Mouse (Mus musculus): ENCODE measurements around the gene Fat2.

Fat2 gene

DNA sequence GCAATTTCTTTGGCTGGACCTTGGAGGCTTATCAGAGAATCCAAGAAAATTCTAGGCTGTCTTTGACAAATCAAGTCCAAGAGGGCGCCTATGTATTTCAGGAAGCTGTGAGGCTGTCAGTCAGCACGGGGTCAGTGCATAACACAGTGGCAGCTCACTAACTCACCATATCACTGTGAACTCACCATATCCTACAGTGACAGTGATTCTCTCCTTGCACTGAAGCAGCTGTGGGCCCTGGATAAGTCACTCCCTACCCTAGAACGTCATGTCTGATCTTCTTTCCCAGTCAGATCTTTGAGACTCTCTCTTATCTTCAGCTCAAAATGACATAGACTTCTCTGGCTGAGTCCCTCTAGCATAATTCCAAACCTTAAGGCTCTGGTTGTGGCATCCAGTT lies 96.9 kb downstream of the Fat2 start:
- no peak for DNase-seq

DNA sequence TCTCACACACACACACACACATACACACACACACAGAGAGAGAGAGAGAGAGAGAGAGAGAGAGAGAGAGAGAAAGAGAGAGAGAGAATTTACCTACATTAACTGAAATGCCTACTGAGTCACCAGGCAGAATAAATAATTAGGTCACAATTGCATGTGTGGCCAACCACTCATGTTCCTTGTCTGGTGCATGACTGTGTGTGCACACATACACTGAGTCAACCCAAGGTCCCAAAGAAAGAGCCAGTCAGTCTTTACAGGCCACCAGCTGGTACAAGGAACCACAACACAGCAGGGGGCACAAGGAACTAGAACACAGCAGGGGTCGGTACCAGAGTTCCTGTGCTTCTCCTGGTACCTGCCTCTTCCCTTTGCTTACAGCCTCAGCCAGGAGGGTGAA lies 99.5 kb downstream of the Fat2 start:
- no peak for DNase-seq

DNA sequence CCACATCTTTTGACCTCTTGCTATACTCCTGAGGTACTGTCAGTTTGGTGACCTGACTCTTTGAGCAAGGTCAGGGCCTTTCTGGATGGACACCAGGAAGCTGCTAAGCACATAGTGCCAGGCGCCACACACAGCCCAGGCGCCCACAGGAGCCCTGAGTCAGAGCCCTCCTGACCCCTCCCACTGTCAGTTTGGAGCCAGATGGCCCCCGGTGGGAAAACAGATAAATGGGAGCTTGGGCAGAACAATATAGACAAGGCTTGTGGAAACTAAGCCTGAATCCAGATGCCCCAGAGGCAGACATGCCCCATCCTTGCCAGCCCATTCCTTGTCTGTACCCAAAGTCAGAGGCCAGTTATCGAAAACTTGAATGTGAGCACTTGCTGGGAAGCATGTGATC lies 101.6 kb downstream of the Fat2 start:
- DNase-seq, result no peak

DNA sequence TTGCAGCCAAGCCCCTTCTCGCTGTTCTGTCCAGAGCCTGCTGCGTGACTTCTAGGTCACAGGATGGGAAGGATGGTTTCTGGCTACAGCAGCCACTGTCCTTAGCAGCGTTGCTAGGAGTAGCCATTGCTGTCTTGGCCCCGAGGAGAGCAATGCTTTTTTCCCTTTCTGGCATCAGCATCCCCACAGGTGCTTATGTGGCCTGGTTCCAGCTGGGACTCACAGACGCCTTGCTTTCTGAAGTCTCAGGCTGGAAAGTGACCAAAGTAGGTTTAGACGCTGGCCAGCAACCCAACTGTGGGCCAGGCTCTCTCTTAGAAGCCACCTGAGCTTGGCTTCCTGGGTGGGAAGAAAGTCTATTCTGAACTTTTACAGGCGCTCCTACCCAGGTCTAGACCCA lies 102.1 kb downstream of the Fat2 start:
- no peak for DNase-seq

DNA sequence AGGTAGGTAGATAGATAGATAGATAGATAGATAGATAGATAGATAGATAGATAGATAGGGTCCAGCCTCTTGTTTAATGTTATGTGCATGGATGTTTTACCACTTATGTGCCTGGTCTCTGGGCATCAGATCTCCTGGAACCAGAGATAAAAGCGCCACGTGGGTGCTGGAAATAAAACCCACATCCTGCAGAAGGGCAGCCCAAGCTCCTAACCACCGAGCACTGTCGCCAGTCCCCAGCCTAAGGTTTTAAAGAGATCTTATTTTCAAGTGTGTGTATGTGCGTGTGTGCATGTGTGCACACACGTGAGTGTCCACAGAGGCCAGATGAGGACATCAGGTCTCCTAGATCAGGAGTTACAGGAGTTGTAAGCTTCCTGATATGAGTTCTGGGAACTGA lies 105.3 kb downstream of the Fat2 start:
- no peak for DNase-seq

DNA sequence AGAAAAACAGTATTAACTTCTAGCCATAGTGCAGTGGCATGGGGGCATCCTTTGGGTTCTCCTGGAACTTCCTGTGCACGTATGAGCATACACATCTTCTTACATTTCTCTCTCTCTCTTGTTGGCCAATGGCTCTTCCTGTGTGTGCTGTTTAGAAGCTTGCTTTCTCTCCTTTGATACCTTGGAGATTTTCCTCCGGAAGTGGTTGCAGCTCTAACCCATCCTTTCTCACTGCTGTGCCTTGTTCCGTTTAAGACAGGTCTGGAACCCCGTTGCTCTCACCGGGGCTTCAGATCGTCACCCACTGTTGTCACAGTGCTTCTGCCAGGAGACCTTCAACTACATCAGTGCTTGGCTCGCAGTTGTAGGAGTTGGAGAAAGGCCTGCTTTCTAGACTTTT lies 115.1 kb downstream of the Fat2 start:
- no peak for DNase-seq

DNA sequence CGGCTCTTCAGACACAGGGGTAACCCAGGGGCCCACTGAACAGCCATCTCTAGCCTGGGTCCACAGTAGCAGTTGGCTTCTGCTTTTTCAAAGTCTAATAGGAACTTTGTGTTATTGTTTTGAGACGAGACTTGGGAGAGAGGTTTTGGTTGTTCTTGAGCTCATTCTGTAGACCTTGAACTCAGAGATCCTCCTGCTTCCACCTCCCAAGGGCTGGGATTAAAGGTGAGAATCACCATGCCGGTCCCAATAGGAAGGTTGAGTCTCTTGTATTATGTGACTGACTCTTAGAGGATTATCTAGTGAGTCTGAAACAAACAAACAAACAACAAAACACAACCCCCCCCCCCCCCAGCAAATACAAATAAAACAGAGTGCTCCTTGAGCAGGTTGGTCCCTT lies 117.9 kb downstream of the Fat2 start:
- no peak for DNase-seq

DNA sequence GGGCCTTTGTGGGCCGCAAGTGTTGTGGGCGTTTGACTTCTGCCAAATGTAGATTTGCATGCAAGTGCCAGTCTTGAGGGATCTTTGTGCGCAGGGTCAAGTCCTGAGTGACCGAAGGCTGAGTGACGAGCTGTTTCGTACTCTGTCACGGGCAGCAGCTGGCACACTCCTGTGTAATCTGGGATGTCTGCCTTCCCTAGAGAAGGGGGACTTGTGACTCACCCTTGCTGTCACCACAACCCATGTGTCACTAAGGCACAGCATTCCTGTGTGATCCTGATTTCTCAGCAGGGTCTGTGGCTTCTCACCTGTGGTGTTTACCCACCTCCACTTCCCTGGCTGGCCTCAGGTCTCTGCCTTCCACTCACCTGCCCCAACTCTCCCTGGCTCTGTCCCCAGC lies 118.5 kb downstream of the Fat2 start:
- DNase-seq, result no peak

DNA sequence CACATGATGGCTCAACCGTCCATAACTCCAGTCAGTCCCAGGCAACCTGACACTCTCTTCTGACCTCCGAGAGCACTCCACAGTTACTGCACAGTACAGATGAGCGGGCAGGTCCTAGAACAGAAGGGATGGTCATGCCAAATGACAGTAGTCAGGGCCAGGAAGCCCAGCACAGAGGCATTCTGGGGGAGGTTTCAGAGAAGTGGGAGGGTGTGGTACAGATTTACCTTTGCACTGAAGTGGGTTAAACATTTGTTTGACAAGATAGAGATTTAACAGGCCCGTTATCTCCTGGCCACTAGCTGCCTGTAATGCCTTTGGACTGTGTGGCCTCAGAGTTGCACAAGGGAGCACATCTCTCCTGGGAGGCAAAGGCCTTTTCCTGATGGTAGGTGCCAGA lies 118.9 kb downstream of the Fat2 start:
- DNase-seq, result no peak

DNA sequence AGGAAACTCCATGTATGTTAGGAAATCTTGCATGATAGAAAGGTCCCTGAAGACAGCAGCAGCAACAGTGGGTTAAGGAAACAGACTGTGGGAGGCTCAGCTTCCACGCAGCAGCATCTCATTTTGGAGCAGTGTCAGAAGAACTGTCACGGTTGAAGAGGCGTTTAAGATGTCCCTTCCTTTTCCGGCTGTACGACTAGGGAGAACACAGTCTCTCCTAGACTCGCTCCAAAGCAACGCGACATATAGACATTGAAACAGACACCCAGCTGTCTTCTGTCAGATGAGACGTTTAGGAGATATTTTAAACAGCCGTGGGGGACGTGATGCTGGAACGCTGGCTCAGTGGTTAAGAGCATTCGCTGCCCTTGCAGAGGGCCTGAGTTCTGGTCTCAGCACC lies 119.5 kb downstream of the Fat2 start:
- no peak for DNase-seq

DNA sequence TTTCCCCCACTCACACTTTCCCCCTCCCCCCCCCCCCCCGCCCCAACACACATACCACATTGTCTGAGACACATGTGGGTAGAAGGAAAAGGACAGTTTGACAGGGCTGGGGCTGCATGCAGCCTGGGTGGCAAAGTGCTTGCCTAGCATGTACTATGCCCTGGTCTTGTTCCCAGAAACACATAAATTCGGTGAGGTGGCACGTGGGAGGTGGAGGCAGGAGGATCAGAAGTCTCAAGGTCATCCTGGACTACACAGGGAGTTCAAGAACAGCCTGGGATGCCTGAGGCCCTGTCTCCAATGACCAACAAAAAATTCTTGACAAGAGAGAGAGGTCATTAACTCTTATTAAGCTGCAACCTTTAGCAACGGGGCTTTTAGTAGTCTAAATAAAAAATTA lies 120.3 kb downstream of the Fat2 start:
- no peak for DNase-seq

DNA sequence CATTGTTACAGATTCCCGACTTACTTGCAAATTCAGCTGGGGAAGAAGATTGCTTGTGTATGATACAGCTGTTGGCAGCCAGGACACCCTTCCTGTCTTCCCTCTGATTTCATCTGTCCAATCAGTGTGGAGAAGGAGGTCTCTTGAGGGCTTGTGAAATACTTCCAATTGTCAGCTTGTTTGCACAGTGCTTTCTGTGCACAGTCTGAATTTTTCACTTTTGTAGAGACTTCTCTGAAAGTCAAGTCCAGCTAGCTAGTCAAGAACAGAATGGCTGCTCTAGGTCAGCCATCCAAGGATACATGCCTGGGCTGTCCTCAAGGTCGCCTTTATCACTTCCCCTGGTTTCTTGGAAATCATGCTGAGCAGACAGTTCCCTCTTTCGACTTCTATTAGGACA lies 121.4 kb downstream of the Fat2 start:
- DNase-seq, result peak; percentile 58

DNA sequence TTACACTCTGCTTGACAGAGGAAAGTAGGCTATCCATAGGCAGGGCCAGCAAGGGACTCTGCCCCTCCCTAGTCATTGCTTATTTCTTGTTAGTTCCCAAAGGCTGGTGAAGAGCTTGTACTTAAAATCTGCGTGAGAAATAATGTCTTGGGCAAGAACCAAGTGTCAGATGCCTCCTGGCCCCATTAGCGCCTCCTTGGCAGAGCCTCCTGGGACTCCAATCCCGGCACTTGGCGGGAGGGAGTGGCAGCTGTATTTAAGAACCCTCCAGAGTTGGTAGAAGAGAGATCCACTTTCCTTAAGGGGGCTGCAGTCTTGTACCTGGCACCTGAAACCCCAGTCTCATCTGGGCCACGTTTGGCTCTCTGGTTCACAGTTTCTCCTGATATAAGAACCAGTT lies 122.2 kb downstream of the Fat2 start:
- DNase-seq, result peak; percentile 30

DNA sequence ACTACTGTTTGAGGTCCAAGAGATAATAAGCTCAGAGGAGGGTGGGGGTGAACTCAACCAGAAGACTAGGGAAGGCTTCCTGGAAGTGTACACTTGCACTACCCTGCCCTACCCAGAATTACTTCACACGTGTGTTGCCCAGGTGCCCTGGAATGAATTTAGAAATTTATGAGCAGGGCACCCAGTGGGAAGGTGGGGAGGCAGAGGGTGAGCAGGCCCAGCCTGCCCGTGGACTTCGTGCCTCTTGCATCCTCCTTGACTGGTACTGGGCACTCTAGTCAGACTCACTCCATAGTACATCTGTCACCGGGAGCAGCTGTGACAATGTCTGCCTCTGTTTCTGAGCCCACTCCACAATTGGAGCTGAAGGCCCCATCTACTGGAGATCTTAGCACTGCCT lies 122.8 kb downstream of the Fat2 start:
- DNase-seq, result no peak

DNA sequence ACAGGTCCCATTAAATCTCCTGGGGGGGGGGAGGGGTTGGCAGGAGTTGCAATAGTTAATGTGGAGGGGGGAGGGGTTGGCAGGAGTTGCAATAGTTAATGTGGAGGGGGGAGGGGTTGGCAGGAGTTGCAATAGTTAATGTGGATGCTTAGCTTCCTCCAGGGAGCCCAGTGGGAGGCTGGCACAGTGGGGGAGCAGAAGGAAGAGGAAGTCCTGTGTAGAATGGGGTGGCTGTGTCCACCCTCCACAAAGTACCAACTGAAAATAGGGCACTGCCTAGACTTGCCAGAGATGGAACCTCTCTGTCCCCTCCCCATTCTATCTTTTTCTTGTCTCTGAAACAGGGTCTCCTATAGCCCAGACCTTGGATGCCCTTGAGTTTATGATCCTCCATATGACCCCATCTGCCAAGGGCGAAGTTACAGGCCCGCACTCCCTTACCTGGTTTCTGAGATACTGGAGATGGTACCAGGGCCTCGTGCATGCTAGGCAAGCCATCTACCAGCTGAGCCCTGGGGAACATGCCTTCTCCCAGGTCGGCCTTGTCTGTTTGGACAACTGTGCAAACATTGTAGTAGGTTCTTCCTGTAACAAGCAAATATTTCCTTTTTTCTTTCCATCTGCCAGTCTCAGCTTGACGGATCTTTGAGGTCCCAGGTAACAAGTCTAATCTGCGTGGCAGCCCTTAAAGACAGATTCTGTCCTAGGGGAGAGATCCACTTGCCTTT lies 126.6 kb downstream of the Fat2 start:
- DNase-seq, result peak; percentile 16

DNA sequence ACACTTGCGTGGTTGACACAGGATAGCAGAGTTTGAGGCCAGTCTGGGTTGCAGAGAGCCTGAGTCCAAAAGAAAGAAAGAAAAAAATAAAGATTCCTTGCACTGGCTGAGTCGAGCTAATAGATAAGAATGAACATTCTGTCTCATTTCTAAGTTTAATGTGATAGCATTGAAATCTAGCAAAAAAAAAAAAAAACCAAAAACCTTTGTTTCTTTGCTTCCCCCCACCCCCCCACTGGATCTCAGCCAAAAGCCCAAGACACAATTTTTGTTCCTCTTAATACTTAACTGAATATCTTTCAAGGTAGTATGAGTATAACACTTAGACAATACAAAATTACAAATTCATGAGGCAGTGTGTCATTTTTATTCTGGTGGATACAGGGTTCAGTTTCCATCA lies 127.3 kb downstream of the Fat2 start:
- DNase-seq, result no peak

DNA sequence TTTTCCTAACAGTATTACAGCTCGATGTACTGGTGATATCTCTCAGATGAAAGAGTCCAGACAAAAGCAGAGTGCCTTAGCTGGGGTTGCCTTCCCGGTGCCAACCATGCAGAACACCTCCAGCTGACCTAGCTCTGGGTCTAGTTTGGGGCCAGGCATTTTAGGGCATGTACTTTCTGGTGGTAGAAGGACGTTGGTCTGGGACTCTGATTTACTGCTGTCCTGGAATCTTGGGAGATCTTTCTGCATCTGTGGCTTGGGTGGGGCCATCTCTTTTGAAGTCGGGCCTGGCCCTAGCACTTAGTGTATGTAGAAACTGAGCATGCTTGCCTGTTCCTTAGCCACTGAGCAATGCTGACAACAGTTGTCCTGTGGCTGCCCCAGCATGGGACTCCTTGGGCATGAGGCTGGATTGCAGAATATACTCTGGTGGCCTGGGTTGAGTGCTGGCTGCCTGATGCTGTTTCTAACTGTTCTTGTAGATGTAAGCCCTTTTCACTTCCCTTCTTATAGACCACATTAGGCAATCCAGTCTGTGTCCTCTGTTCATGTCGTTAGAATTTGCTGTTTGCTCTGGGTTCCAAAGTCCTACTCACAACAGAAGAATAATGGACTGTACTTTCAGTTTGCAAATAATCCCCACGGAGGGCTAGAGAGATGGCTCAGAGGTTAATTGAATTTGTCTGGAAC lies 128.2 kb downstream of the Fat2 start:
- peak; percentile 45 for DNase-seq

DNA sequence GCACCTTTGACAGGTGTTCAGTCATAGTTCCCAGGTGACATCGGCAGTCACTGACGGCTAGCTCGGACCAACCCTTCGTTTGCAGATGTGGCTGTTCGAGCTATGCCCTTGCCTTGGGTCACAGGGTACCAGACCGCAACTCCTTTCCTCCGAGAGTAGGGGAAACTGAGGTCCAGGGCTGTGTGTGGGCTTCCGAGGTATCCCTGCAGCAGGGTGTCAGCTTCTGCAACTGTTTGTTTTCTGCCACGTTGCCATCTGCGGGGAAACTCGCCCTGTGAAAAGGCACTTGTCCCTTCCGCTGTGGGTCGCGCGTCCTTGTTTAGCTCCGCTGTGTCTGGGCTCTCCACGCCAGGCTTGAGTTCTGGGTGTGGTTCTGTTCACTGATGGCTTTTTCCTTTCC lies 131.8 kb downstream of the Fat2 start:
- no peak for DNase-seq

DNA sequence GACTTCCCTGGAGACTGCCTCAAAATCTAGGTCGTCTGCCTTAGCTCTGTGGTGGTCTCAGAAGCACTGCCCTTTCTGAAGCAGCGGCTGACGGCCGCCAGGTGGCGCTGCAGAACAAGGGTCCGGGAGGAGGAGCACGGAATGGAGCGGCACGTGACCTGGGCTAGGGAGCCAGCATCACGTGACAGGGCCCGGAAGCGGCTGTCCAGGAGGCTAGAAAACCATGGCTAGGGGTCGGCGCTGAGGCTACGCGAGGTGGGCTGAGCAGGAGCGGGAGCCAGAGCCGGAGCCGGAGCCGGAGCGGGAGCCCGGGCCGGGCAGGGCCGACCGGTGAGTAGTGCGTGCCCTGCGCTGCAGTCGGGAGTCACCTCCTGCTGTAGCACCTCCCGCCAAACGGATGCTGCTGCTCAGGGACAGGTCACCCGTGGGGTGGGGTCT lies 132.2 kb downstream of the Fat2 start, which contains the start of gene Slc36a1:
Gene Slc36a1, plus strand, starts transcription at position 192 of the 438 bp plus-strand sequence.
- peak; percentile 97 for DNase-seq
